Mouse (Mus musculus): ENCODE measurements at regions not wholly inside any gene's neighbourhood (a gene's known extent, or its start where the extent isn't known, plus 50 kb on each side); places are given as distances from the start of the nearest gene placed in this dataset.
A peak's percentile ranks its signal among the peaks of the same experiment; 100 is the strongest.

DNA sequence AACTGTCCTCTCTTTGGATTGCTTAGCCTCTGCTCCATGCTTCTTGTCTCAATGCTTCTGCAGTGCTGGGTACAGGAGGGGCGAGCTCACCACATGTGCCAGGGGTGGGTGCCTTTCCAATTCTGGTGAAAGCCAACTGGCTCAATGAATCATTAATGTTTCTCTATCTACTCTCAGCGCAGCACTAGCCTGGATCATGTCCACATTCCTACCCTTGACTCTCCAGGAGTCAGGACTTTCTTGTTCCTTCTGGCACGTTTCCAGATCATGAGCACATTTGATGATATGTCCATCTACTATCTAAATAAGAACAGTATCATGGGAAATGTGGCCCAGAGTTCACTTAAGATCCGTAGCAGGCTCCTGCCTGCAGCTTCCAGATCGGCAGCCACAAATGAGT, 80.8 kb downstream of the Mterf1b start:
- ATAC-seq: no peak

DNA sequence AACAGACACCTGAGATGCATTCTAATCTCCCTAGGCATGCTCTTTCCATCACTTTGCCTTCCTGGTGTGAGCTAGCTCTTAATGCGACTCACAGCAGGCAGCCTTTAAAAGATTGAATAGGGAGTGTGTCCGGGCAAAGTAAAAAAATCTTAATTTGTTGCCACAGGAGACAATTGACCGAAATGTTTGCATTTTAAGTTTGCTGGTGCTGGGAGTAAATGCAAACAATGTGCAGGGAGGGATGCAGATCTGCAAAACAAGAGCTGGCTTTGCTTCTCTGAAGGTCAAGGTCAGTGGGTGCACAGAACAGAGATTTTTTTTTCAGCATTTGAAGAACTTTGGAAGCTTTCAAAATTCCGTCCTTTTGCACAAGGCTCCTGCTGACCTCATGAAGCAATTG, 111.4 kb downstream of the Mterf1b start:
- DNase-seq (no peak), ATAC-seq (no peak)
- no peak for TF ChIP-seq CTCF (IDR thresholded peaks at IDR 0.05; ENCODE audit: low read depth)
- Histone ChIP-seq H3K4me1 (ENCODE audit: insufficient read depth) (no peaks in the 10 kb centered on the region), H3K4me2 (ENCODE audit: low read depth) (no peak overlapping the region), H3K4me3 (ENCODE audit: low read depth, low read length) (no peak overlapping the region), H3K27me3 (ENCODE audit: insufficient read depth, low read length) (no peaks in the 10 kb centered on the region), H3K27ac (ENCODE audit: low read depth, low read length) (no peak overlapping the region), H3K9me3 (ENCODE audit: low read length) (no peaks in the 10 kb centered on the region), H3K36me3 (ENCODE audit: insufficient read depth) (no peaks in the 10 kb centered on the region), H3K9ac (no peak overlapping the region)
- WGBS: 13% methylated on average over 4 of the region's 4 CpGs

More for the DNA sequence above, 80.8 kb downstream of the Mterf1b start:
- H3K9me3 ChIP-seq (ENCODE audit: low read length): no peaks in the 10 kb centered on the region
- H3K27ac ChIP-seq (ENCODE audit: low read depth, low read length): no peak overlapping the region
- DNase-seq: no peak
- no peak for TF ChIP-seq CTCF (IDR thresholded peaks at IDR 0.05; ENCODE audit: low read depth)
- H3K27me3 ChIP-seq (ENCODE audit: insufficient read depth, low read length): no peaks in the 10 kb centered on the region
- H3K9ac ChIP-seq: no peak overlapping the region
- H3K36me3 ChIP-seq (ENCODE audit: insufficient read depth): no peaks in the 10 kb centered on the region
- 73% methylated on average over 5 of the region's 5 CpGs for WGBS
- H3K4me2 ChIP-seq (ENCODE audit: low read depth): no peak overlapping the region
- H3K4me3 ChIP-seq (ENCODE audit: low read depth, low read length): no peak overlapping the region
- no peaks in the 10 kb centered on the region for H3K4me1 ChIP-seq (ENCODE audit: insufficient read depth)

DNA sequence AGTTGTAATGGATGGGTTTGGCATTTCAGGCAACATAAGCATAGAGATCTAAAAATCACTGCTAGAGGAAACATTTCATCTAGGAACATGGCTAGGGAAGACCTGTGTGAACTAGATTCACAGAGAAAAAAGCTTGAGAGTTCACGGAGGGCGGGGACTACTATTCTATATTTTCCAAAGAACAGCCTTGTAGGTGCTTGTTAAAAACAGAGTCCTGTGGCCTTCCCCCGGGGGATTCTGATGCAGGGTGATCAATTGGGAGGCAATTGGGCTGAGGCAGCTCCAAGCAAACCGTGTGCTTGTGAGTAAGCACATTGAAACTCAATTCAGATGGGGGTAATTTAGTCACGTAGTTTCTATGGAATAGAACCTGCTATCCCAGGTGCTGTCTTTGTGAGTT, 112.0 kb downstream of the Mterf1b start:
- Histone ChIP-seq H3K27me3 (ENCODE audit: insufficient read depth, low read length) (no peaks in the 10 kb centered on the region), H3K9ac (no peak overlapping the region), H3K4me2 (ENCODE audit: low read depth) (no peak overlapping the region), H3K36me3 (ENCODE audit: insufficient read depth) (no peaks in the 10 kb centered on the region), H3K4me1 (ENCODE audit: insufficient read depth) (no peaks in the 10 kb centered on the region), H3K9me3 (ENCODE audit: low read length) (no peaks in the 10 kb centered on the region), H3K27ac (ENCODE audit: low read depth, low read length) (no peak overlapping the region), H3K4me3 (ENCODE audit: low read depth, low read length) (no peak overlapping the region)
- DNase-seq (no peak), ATAC-seq (no peak)
- WGBS: 46% methylated on average over 5 of the region's 5 CpGs
- TF ChIP-seq CTCF (IDR thresholded peaks at IDR 0.05; ENCODE audit: low read depth): no peak

DNA sequence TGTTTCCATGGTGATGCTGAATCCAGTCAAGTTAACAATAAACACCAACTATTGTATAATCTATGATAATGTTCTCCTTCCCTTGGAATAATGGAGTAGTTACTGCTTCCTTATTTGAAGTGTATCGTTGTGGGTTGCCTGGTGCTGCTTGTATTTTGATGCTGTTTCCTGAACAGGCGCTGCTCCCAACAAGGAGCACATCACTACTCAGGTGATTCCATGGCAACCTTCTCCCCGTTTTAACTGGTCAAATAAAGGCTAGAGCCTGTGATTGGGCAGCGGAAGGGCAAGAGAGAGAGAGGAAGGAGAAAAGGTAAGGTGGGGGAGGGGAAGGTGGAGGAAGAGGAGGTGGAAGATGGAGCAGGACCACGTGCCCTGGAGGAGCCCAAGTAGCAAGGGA, 116.3 kb downstream of the Mterf1b start:
- H3K4me3 ChIP-seq (ENCODE audit: low read depth, low read length): no peak overlapping the region
- no peak for TF ChIP-seq CTCF (IDR thresholded peaks at IDR 0.05; ENCODE audit: low read depth)
- no peak overlapping the region for H3K9ac ChIP-seq
- no peak overlapping the region for H3K27ac ChIP-seq (ENCODE audit: low read depth, low read length)
- ATAC-seq: peak; percentile 50
- no peak overlapping the region for H3K4me2 ChIP-seq (ENCODE audit: low read depth)
- WGBS: 70% methylated on average over 5 of the region's 5 CpGs
- H3K9me3 ChIP-seq (ENCODE audit: low read length): no peaks in the 10 kb centered on the region
- no peaks in the 10 kb centered on the region for H3K27me3 ChIP-seq (ENCODE audit: insufficient read depth, low read length)
- no peak for DNase-seq
- 0 out of 2 replicates have a peak, but pooled peaks cover 3% of the 10 kb centered on the region for H3K4me1 ChIP-seq (ENCODE audit: insufficient read depth)
- no peaks in the 10 kb centered on the region for H3K36me3 ChIP-seq (ENCODE audit: insufficient read depth)

DNA sequence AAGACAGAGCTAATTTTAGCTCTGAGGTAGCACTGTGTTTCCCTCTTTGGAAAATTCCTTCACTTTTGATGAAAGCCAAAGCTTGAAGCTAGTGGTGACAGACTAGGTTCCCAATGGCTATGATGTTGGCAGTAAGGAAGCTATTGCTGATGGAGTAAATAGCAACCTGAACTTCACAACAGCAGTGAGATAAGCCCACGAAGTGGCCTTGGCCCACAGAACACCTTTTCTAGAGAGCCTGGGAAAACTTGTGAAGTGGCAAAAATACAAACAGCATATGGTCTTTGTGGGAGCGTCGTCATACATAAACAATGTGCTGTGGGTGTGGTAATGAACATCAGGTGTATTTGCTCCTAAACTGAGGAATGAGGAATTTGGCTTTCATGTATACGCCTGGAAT, 119.0 kb downstream of the Mterf1b start:
- H3K9ac ChIP-seq: no peak overlapping the region
- no peaks in the 10 kb centered on the region for H3K36me3 ChIP-seq (ENCODE audit: insufficient read depth)
- no peak overlapping the region for H3K27ac ChIP-seq (ENCODE audit: low read depth, low read length)
- TF ChIP-seq CTCF (IDR thresholded peaks at IDR 0.05; ENCODE audit: low read depth): no peak
- ATAC-seq: no peak
- H3K4me1 ChIP-seq (ENCODE audit: insufficient read depth): 0 out of 2 replicates have a peak, but pooled peaks cover 3% of the 10 kb centered on the region
- no peak overlapping the region for H3K4me3 ChIP-seq (ENCODE audit: low read depth, low read length)
- H3K4me2 ChIP-seq (ENCODE audit: low read depth): no peak overlapping the region
- DNase-seq: peak; percentile 23
- no peaks in the 10 kb centered on the region for H3K27me3 ChIP-seq (ENCODE audit: insufficient read depth, low read length)
- no peaks in the 10 kb centered on the region for H3K9me3 ChIP-seq (ENCODE audit: low read length)
- WGBS: 43% methylated on average over 4 of the region's 4 CpGs

DNA sequence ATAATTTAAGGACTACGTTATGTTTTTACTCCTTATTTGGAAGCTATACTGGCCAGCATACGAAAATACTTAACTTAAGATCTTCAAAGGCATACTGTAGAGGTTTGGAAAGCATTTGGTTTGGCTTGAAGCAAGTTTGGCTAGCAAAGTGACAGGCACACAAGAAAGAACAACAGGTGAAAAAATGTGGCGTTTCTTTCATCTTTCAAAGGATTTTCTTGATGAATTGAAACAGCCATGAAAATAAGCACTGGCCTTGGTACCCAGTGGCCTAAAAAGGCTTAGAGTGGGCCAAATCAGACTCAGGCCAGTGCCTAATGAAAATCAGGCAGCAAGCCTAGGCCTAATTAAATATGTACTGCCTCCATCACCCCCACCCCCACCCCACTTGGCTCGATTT, 119.4 kb downstream of the Mterf1b start:
- H3K36me3 ChIP-seq (ENCODE audit: insufficient read depth): no peaks in the 10 kb centered on the region
- 0 out of 2 replicates have a peak, but pooled peaks cover 3% of the 10 kb centered on the region for H3K4me1 ChIP-seq (ENCODE audit: insufficient read depth)
- no peak overlapping the region for H3K27ac ChIP-seq (ENCODE audit: low read depth, low read length)
- H3K27me3 ChIP-seq (ENCODE audit: insufficient read depth, low read length): no peaks in the 10 kb centered on the region
- TF ChIP-seq CTCF (IDR thresholded peaks at IDR 0.05; ENCODE audit: low read depth): no peak
- DNase-seq (peak; percentile 59), ATAC-seq (peak; percentile 68; the same call in 1 of the 2 replicates)
- no peaks in the 10 kb centered on the region for H3K9me3 ChIP-seq (ENCODE audit: low read length)
- no peak overlapping the region for H3K9ac ChIP-seq
- WGBS: 27% methylated on average over 4 of the region's 4 CpGs
- H3K4me3 ChIP-seq (ENCODE audit: low read depth, low read length): no peak overlapping the region
- H3K4me2 ChIP-seq (ENCODE audit: low read depth): no peak overlapping the region

DNA sequence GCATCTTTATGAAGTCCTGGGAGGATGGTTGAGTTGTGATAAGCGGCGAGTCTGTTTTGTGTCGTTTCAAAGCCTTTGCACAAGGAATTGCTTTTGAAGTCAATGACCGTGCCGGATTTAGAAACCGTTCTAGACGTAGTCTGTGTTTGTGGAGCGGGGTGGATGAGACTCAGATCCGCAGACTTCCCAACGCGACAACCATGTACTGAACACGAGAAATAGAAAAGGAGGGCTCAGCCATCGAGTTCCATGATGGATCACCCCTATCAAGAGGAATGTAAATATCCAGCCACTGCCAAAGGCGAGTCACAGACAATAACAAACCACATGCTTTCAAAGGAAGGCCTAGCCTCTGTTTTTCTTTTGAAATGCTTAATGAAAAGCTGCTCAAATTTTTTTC, 120.5 kb downstream of the Mterf1b start:
- no peaks in the 10 kb centered on the region for H3K27me3 ChIP-seq (ENCODE audit: insufficient read depth, low read length)
- no peak overlapping the region for H3K4me3 ChIP-seq (ENCODE audit: low read depth, low read length)
- no peak overlapping the region for H3K4me2 ChIP-seq (ENCODE audit: low read depth)
- no peak for ATAC-seq
- no peak for DNase-seq
- no peaks in the 10 kb centered on the region for H3K36me3 ChIP-seq (ENCODE audit: insufficient read depth)
- H3K9ac ChIP-seq: no peak overlapping the region
- H3K4me1 ChIP-seq (ENCODE audit: insufficient read depth): 0 out of 2 replicates have a peak, but pooled peaks cover 3% of the 10 kb centered on the region
- H3K27ac ChIP-seq (ENCODE audit: low read depth, low read length): no peak overlapping the region
- no peaks in the 10 kb centered on the region for H3K9me3 ChIP-seq (ENCODE audit: low read length)
- TF ChIP-seq CTCF (IDR thresholded peaks at IDR 0.05; ENCODE audit: low read depth): no peak
- WGBS: 59% methylated on average over 14 of the region's 14 CpGs

All from forebrain, postnatal 0 days (tissue).